Mouse (Mus musculus): ENCODE results near the gene Alx3. TPM values are rescaled to one million over a fixed set of nuclear protein-coding genes. Genes with fewer than 3 reads are reported as not detected.
"Not testable (repeated sequence)": the region's sequence is repeated elsewhere in the genome, so short reads cannot be mapped to it uniquely, and the experiment has no call there.

Gene Alx3
- polyA plus RNA-seq, 1 experiment from 2014 or later: not detected

GRCm38 (mm10) chr3:107630682-107631522 is 36.1 kb downstream of the Alx3 start, which contains the start of gene Gm10961:
Gm10961 (plus strand) TSS chr3:107631322.
- Histone ChIP-seq H3K27ac (replicated peaks) (peak within 1 kb of the TSS; percentile 99), H3K9ac (peak within 1 kb of the TSS; percentile 99), H3K4me3 (peak within 1 kb of the TSS; percentile 99), H3K4me2 (peak within 1 kb of the TSS; percentile 77), H3K36me3 (peaks cover 37% of the 10 kb centered on the region), H3K27me3 (no peaks in the 10 kb centered on the region), H3K4me1 (replicated peaks) (peaks cover 32% of the 10 kb centered on the region), H3K9me3 (no peaks in the 10 kb centered on the region)
- ATAC-seq (ENCODE audit: low read depth): peak; percentile 81
- WGBS: 1% methylated on average over 48 of the region's 48 CpGs

GRCm38 (mm10) chr3:107631523-107631958 is 36.7 kb downstream of the Alx3 start, which contains the start of gene Strip1:
Strip1 (minus strand) TSS chr3:107631694.
- Histone ChIP-seq H3K4me3 (peak within 1 kb of the TSS; percentile 99), H3K9me3 (no peaks in the 10 kb centered on the region), H3K9ac (peak within 1 kb of the TSS; percentile 99), H3K27me3 (no peaks in the 10 kb centered on the region), H3K4me2 (peak within 1 kb of the TSS; percentile 77), H3K4me1 (replicated peaks) (peaks cover 32% of the 10 kb centered on the region), H3K36me3 (peaks cover 30% of the 10 kb centered on the region), H3K27ac (replicated peaks) (peak within 1 kb of the TSS; percentile 99)
- under 1% methylated on average over 35 of the region's 35 CpGs for WGBS
- peak; percentile 98 for ATAC-seq (ENCODE audit: low read depth)

- H3K27ac ChIP-seq (replicated peaks): no peak overlapping the region
- no peak overlapping the region for H3K4me2 ChIP-seq
- no peak for ATAC-seq (ENCODE audit: low read depth)
- 92% methylated on average over 4 of the region's 4 CpGs for WGBS
- H3K4me3 ChIP-seq: no peak overlapping the region
- peaks cover 32% of the 10 kb centered on the region for H3K4me1 ChIP-seq (replicated peaks)
- H3K9me3 ChIP-seq: no peaks in the 10 kb centered on the region
- H3K9ac ChIP-seq: no peak overlapping the region
- H3K36me3 ChIP-seq: peaks cover 18% of the 10 kb centered on the region
- no peaks in the 10 kb centered on the region for H3K27me3 ChIP-seq
Observed at GRCm38 (mm10) chr3:107632786-107633185, 38.0 kb downstream of the Alx3 start.

GRCm38 (mm10) chr3:107633906-107634305 is 39.1 kb downstream of the Alx3 start:
- WGBS: 86% methylated on average over 9 of the region's 9 CpGs
- no peak overlapping the region for H3K4me3 ChIP-seq
- H3K4me1 ChIP-seq (replicated peaks): peaks cover 22% of the 10 kb centered on the region
- H3K9me3 ChIP-seq: no peaks in the 10 kb centered on the region
- peaks cover 7% of the 10 kb centered on the region for H3K36me3 ChIP-seq
- no peak for ATAC-seq (ENCODE audit: low read depth)
- H3K4me2 ChIP-seq: no peak overlapping the region
- H3K27ac ChIP-seq (replicated peaks): no peak overlapping the region
- H3K9ac ChIP-seq: no peak overlapping the region
- no peaks in the 10 kb centered on the region for H3K27me3 ChIP-seq

- H3K4me3 ChIP-seq: no peak overlapping the region
- 55% methylated on average over 8 of the region's 8 CpGs for WGBS
- peaks cover 5% of the 10 kb centered on the region for H3K4me1 ChIP-seq (replicated peaks)
- H3K36me3 ChIP-seq: no peaks in the 10 kb centered on the region
- no peak overlapping the region for H3K27ac ChIP-seq (replicated peaks)
- no peaks in the 10 kb centered on the region for H3K9me3 ChIP-seq
- H3K9ac ChIP-seq: no peak overlapping the region
- H3K4me2 ChIP-seq: no peak overlapping the region
- no peaks in the 10 kb centered on the region for H3K27me3 ChIP-seq
- ATAC-seq (ENCODE audit: low read depth): no peak
Observed at GRCm38 (mm10) chr3:107635836-107636235, 41.0 kb downstream of the Alx3 start.

- WGBS: 87% methylated on average over 3 of the region's 3 CpGs
- Histone ChIP-seq H3K9me3 (no peaks in the 10 kb centered on the region), H3K27me3 (no peaks in the 10 kb centered on the region), H3K36me3 (no peaks in the 10 kb centered on the region), H3K9ac (no peak overlapping the region), H3K4me1 (replicated peaks) (peaks cover 5% of the 10 kb centered on the region), H3K4me2 (no peak overlapping the region), H3K27ac (replicated peaks) (no peak overlapping the region), H3K4me3 (no peak overlapping the region)
- ATAC-seq (ENCODE audit: low read depth): no peak
Observed at GRCm38 (mm10) chr3:107636236-107636635, 41.4 kb downstream of the Alx3 start.

- Histone ChIP-seq H3K4me1 (replicated peaks) (no peaks in the 10 kb centered on the region), H3K4me2 (no peak overlapping the region), H3K27me3 (no peaks in the 10 kb centered on the region), H3K36me3 (no peaks in the 10 kb centered on the region), H3K9ac (no peak overlapping the region), H3K4me3 (no peak overlapping the region), H3K27ac (replicated peaks) (no peak overlapping the region), H3K9me3 (no peaks in the 10 kb centered on the region)
- 56% methylated on average over 5 of the region's 5 CpGs for WGBS
- no peak for ATAC-seq (ENCODE audit: low read depth)
Observed at GRCm38 (mm10) chr3:107637606-107638172, 42.9 kb downstream of the Alx3 start.

GRCm38 (mm10) chr3:107646947-107647346 is 52.1 kb downstream of the Alx3 start:
- Histone ChIP-seq H3K27ac (replicated peaks) (no peak overlapping the region), H3K4me2 (no peak overlapping the region), H3K27me3 (no peaks in the 10 kb centered on the region), H3K36me3 (no peaks in the 10 kb centered on the region), H3K4me1 (replicated peaks) (no peaks in the 10 kb centered on the region), H3K9ac (no peak overlapping the region), H3K9me3 (no peaks in the 10 kb centered on the region), H3K4me3 (no peak overlapping the region)
- no peak for ATAC-seq (ENCODE audit: low read depth)
- WGBS: 88% methylated on average over 3 of the region's 3 CpGs

- not testable (repeated sequence) for H3K4me1 ChIP-seq (replicated peaks); H3K27ac ChIP-seq (replicated peaks); H3K4me2 ChIP-seq; H3K9me3 ChIP-seq; H3K9ac ChIP-seq; H3K4me3 ChIP-seq; H3K27me3 ChIP-seq; H3K36me3 ChIP-seq; ATAC-seq (ENCODE audit: low read depth)
- WGBS: 82% methylated on average over 5 of the region's 5 CpGs
Observed at GRCm38 (mm10) chr3:107650276-107650675, 55.4 kb downstream of the Alx3 start.

- no peaks in the 10 kb centered on the region for H3K9me3 ChIP-seq
- H3K4me3 ChIP-seq: no peak overlapping the region
- H3K27me3 ChIP-seq: no peaks in the 10 kb centered on the region
- H3K4me2 ChIP-seq: no peak overlapping the region
- 0 out of 2 replicates have a peak, but pooled peaks cover 7% of the 10 kb centered on the region for H3K36me3 ChIP-seq
- H3K4me1 ChIP-seq (replicated peaks): no peaks in the 10 kb centered on the region
- no peak overlapping the region for H3K27ac ChIP-seq (replicated peaks)
- no peak overlapping the region for H3K9ac ChIP-seq
- no peak for ATAC-seq (ENCODE audit: low read depth)
- WGBS: 96% methylated on average over 3 of the region's 3 CpGs
Observed at GRCm38 (mm10) chr3:107652968-107653367, 58.1 kb downstream of the Alx3 start.

GRCm38 (mm10) chr3:107654861-107655260 is 60.0 kb downstream of the Alx3 start:
- Histone ChIP-seq H3K9ac (no peak overlapping the region), H3K4me3 (no peak overlapping the region), H3K4me2 (no peak overlapping the region), H3K27ac (replicated peaks) (no peak overlapping the region), H3K36me3 (peaks cover 24% of the 10 kb centered on the region), H3K9me3 (no peaks in the 10 kb centered on the region), H3K4me1 (replicated peaks) (no peaks in the 10 kb centered on the region), H3K27me3 (no peaks in the 10 kb centered on the region)
- 85% methylated on average over 3 of the region's 3 CpGs for WGBS
- ATAC-seq (ENCODE audit: low read depth): no peak

All from neural tube, embryonic 13.5 days (tissue).